Mouse (Mus musculus): Measurements from ENCODE around the gene Top2b.

- TF ChIP-seq CTCF (IDR thresholded peaks at IDR 0.05; ENCODE audit: borderline replicate concordance, extremely low read depth, insufficient read depth, insufficient read length) (no peak), POLR2A (IDR thresholded peaks at IDR 0.05; ENCODE audit: borderline replicate concordance, extremely low read depth, insufficient read depth, insufficient read length, poor library complexity, severe bottlenecking) (no peak)
Measured at GRCm38 (mm10) chr14:16478606-16479323, 113.8 kb downstream of the Top2b start.
